Mouse (Mus musculus) CD4-positive, CD25-positive, alpha-beta regulatory T cell, adult 4 months (primary cell): ENCODE data around the gene Lamtor2. TPM values are rescaled to one million over a fixed set of nuclear protein-coding genes. Genes with fewer than 3 reads are reported as not detected.

Experiments used
- ATAC-seq: one replicate; pipeline ENCODE4 v1.8.0; 2017
- polyA plus RNA-seq, 2 experiments: library from polyadenylated mRNA; unstranded; fragments of 100-300 nt; shearing (Covaris generic); gene quantifications; one replicate each; pipeline ENCODE4 v1.2.1; 2017

Lamtor2 gene
- polyA plus RNA-seq, 2 experiments from 2014 or later, result 197 to 234 TPM

GRCm38 (mm10) chr3:88523027-88523426, 29.8 kb downstream of the Lamtor2 start:
- ATAC-seq, result no peak

GRCm38 (mm10) chr3:88521803-88522331, 31.0 kb downstream of the Lamtor2 start:
- peak; percentile 85 for ATAC-seq

DNA sequence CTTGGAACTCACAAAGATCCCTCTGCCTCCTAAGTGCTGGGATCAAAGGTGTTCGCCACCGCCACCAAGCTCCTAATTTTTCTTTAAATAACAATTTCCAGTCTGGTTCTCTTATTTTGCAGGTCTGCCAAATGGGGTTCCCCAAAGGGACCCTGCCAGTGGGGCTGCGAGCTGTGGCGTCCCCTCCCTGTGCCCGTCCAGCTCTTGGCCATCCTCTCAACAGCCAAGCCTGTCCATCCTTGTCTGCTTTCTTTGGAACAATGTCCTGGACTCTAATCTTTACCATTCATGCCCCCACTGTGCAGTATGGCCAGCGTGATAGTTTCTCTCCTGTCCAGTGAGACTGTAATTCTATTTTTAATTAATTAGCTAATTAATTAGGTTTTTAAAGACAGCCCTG, 31.7 kb downstream of the Lamtor2 start:
- ATAC-seq, result no peak

- no peak for ATAC-seq
Measured at GRCm38 (mm10) chr3:88520078-88520477, 32.8 kb downstream of the Lamtor2 start.

DNA sequence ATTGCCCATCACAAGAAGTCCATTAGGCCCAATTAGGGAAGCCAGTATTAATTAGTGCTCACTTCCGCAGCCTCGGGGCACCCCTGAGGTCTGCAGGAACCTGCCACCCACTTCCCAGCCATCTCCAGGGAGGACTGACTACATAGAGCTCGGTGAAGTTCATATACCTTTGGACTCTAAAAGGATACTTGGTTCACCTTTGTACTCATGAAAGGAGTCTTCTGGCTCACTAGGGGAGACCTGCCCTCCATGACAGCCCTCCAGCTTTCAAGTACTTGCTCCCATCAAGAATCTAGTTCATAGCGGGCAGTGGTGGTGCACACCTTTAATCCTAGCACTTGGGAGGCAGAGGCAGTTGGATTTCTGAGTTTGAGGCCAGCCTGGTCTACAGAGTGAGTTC, 34.5 kb downstream of the Lamtor2 start:
- ATAC-seq, result no peak

DNA sequence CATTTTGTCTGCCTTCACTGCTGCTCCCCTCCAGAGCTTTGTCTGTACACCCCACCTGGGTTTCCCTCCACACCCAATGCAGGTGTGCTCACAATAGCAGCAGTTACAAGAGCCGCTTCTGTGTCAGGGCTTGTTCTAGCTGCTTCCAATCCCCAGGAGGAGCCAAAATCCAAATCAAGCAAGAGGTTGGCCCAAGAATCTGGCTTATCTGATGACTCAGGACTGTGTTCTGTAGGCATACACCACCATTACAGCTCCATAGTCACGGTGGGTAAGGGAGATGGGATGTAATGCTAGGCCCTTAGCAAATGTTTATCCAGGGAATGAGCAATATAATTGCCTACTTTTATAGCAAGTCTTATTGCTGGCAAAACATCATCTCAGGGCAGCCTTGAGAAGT, 36.5 kb downstream of the Lamtor2 start:
- no peak for ATAC-seq

DNA sequence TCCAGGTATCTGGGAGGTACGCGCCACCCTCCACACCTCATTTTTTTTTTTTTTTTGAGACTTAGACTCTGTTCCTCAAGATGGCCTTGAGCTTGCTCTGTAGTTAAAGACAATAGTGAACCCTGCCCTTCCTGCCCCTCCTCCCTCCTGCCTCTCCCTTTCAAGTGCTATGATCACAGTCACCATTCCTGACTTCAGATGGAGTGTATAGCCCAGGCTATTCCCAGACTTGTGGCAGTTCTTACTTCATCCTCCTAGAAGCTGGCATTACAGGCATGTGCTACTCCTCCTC, 37.8 kb downstream of the Lamtor2 start:
- no peak for ATAC-seq

GRCm38 (mm10) chr3:88514231-88515094, 38.4 kb downstream of the Lamtor2 start:
- ATAC-seq, result no peak

- peak; percentile 8 for ATAC-seq
Measured at GRCm38 (mm10) chr3:88513546-88514115, 39.2 kb downstream of the Lamtor2 start.

GRCm38 (mm10) chr3:88512896-88513545, 39.9 kb downstream of the Lamtor2 start:
- ATAC-seq, result no peak

DNA sequence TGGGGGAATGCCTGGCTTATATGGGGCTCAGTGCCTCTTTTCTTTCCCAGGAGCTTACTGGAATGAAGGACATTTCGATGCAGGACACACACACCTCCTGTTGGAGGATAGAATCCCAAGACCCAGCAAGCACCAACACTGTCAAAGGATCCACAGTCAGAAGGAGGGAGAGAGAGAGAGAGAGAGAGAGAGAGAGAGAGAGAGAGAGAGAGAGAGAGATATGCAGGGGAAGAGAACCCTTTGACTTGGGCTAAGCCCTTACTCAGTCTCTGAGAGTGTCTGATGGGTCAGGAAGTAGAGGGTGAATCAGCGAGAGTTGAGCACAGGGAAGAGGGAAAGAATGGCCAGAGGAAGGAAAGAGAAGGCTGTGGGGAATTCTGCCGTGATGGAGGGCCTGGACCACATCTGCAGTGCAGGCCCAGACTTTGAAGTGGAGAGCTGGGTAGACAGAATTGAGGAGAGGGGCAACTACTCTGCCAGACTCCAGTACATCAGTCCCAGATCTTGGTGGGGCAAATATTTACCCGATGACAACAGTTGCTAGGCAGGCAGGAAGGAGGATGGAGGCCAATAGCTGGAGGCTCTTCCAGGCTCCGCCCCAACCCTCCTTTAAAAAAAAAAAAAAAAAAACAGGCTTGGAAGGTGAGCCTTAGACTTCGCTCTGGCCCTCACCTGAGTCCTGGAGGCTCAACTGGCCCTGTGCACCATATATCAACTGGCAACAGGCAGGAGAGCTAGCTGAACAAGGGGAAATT, 40.6 kb downstream of the Lamtor2 start:
- no peak for ATAC-seq

- ATAC-seq, result no peak
Measured at GRCm38 (mm10) chr3:88511559-88511958, 41.3 kb downstream of the Lamtor2 start.

GRCm38 (mm10) chr3:88510421-88511289, 42.2 kb downstream of the Lamtor2 start:
- ATAC-seq, result no peak

DNA sequence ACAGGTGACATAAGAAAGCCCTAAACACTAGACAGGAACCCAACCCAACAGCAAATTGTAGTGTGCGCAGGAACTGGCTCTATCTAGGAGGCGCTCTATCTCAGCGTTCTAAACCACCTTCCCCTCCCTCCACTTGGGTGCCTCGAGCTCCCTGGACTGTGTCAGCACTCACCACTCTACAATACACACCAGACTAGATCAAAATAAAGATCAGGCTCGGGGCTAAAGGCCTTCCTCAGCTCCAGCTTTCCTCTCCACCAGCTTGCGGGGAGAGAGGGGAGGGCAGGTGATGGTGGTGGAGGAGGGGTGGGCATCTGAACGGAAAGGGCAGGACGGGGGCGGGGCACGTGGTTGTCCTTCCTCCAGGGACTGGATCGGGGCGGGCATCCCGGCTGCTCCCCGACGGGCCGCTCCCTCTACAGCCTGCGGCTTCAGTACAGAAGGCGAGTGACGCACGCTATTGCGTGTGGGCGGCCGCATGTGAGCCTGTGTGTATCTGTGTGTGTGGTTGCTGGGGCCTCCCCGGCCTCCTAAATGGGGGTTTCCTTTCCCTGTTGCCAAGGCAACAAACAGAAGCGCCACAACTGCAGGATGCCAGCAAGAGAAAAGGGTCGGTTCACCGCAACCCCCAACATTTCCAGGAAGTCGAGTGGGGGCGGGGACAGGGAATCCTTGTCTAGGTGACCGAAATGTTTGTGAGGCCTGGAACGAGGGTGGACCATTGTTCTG, 43.0 kb downstream of the Lamtor2 start, which contains the start of gene Lmna:
Gene Lmna (minus strand): TSS at position 265 of the 729 bp plus-strand sequence.
- ATAC-seq, result peak; percentile 92

GRCm38 (mm10) chr3:88509250-88509649, 43.6 kb downstream of the Lamtor2 start:
- ATAC-seq, result no peak

- no peak for ATAC-seq
Measured at GRCm38 (mm10) chr3:88505765-88506164, 47.1 kb downstream of the Lamtor2 start.

GRCm38 (mm10) chr3:88505081-88505480, 47.8 kb downstream of the Lamtor2 start:
- no peak for ATAC-seq

DNA sequence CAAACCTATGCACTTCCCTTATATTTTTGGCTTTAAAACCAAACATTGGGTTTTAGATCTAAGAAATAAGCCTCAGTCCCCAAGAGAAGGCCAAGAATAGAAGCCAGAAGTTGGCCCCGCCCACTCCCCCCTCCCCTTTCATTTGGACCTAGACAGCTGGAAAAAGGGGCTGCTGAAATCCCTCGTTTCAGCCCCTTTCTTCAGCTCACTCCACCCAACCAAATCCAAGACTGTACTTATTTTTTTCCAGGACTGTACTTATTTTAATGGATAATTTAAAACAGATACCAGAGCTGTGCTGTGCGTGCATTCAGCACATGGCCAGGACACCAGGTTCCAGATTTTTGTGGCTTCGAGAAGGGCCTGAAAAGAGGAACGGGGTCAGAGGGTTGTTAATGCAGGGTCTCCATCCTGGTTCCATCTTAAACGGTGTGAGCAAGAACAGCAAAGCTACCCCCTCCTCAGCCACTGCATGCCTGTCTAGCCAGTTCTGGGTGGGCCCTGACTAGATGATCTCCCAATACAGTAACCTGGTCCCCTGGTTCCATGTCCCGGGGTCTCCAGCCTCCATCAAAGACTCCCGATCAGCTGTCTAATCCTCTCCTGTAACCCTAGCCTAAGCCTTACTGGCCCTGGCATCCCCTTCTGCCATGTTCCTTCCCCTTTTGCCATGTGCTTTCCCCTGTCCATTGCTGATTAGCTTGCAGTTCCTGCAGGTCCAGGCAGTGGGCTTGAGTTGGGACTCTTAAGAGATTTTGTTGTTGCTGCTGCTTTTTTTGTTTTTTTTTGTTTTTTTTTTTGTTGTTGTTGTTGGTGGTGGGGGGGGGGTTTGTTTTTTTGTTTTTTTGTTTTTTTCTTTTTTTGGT, 48.8 kb downstream of the Lamtor2 start:
- no peak for ATAC-seq

- no peak for ATAC-seq
Measured at GRCm38 (mm10) chr3:88503505-88503863, 49.4 kb downstream of the Lamtor2 start.
